Mouse (Mus musculus) neutrophil, adult 83 days (primary cell): Measurements from ENCODE around the gene Pdcl2. TPM values are rescaled to one million over a fixed set of nuclear protein-coding genes. Genes with fewer than 3 reads are reported as not detected.

Experiments used
- total RNA-seq, 2 experiments: library from RNA; stranded (reverse); gene quantifications; one replicate each; pipeline ENCODE4 v1.2.4; 2023

Pdcl2 gene
- total RNA-seq: not detected

DNA sequence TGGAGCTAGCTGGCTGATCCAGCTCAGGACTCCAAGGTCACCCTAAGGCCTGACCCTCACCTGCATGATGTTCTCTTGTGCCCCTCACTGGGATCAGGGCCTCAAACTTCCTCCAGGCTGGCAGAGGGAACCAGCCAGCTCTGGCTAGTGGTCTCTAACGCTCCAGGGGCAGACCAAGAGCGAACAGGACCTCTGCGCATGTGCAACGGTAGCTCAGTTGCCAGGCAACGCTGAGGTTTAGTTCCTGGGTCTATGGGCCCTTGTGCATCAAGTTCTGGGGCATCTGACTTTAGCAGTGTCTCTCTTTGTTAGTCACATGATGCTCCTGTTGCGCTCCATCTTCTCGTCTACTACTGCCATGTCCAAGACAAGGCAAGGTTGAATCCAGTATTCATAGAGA lies at the start of gene Pdcl2:
TSS of gene Pdcl2 (minus strand) at position 204 of the 400 bp plus-strand sequence.

DNA sequence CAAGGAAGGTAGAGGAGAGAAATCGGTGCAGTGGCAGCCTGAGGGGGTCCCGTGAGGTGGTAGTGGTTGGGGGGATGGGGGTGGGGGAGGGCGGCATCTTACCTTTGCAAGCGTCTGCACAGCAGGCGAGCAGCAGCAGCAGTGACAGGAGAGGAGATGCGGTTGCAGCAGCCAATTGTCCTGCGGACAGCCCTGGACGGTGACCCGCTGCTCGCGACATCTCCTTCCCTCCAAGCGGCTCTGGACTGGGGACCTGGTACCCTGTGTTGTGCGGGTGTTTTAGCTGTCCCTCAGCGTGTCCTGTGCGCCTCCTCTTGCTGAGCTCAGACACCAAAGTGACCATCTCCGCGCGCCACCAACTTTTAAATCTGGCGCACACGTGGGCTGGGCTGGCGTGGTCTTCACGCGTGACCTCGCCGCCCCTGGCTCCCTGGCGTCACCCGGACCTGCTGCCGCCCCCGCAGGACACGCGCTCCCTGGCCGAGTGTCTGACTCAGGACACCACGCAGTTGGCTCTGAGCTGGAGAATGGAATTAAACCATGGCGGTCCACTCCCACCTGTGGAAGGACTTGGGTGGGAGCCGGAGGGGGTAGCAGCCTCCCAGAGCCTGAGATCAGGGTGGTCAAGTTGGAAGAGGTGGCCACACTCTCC lies 32.6 kb upstream of the Pdcl2 start, which contains the start of gene Nmu:
TSS of gene Nmu (minus strand) at position 336 of the 652 bp plus-strand sequence.

DNA sequence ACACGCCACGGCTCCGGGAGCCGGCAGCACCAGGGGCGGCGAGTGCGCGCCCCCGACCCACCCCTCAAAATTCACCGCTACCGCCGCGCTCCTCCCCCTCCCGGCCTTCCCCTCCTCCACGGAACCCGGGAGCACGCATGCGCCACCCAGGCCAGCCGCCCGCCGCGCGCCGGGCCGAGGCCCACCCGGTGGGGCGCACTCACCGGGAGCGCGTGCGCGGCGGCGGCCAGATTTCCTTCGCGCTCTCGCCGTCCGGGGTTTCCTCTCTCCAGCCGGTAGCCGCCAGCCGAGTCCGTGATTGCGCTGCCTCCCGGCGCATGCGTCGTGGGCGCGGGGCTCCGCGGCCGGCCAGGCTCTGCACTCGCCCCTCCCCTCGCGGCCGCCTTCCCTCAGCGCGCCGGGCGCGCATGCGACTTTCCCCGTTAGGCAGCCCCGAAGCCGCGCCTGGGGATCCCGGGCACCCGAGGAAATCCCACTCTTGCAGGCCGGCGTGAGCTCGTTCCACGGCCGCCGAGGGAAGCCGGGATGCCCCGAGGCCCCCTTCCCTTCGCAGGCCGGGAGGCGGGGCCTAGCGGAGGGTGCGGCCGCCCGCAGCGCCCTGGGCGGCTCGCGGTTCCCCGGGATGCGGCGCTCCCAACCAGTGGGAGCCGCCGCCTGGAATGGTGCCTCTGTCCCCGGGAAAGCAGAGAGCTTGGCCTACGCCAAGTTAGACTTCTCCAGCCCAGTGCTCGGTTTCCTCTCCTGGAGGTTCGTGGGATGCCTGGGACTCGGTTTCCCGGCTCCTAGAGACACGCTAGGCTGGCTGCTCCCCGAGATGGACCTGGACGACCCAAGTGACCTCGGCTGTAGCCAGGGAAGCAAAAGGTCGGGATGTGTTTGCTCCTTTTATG lies 26.3 kb downstream of the Pdcl2 start, which contains the start of gene Clock:
TSS of gene Clock (minus strand) at position 341 of the 890 bp plus-strand sequence.

Other genes with a start within 250 kb of the Pdcl2 start
- gene Srd5a3, start 190.9 kb downstream of the Pdcl2 start, total RNA-seq: 10 to 100 TPM; 48.3 to 58.2 TPM
- gene Tmem165, start 147.3 kb downstream of the Pdcl2 start, total RNA-seq: 10 to 100 TPM; 73.8 to 77.0 TPM
- gene Clock, start 26.4 kb downstream of the Pdcl2 start, total RNA-seq: 10 to 100 TPM in 1 of 2 experiments, 1 to 10 TPM in 1; 7.6 to 10.3 TPM
- not detected for gene Nmu, start 32.6 kb upstream of the Pdcl2 start, total RNA-seq
- not detected for gene Gm7271, start 152.9 kb upstream of the Pdcl2 start, total RNA-seq
- 10 to 100 TPM; 54.0 to 55.5 TPM for gene Exoc1, start 198.2 kb upstream of the Pdcl2 start, total RNA-seq